Mouse (Mus musculus) liver (tissue): ENCODE measurements around the gene Lrg1.
"Not testable (repeated sequence)": the region's sequence is repeated elsewhere in the genome, so short reads cannot be mapped to it uniquely, and the experiment has no call there.

Experiments
- DNase-seq: peaks from one replicate; pipeline ENCODE4 v3.0.0-alpha.2; 2020; ENCODE audit warnings: mixed read lengths

The Lrg1 gene

GRCm38 (mm10) chr17:56108334-56109044 is 13.3 kb downstream of the Lrg1 start:
- DNase-seq, result no peak

DNA sequence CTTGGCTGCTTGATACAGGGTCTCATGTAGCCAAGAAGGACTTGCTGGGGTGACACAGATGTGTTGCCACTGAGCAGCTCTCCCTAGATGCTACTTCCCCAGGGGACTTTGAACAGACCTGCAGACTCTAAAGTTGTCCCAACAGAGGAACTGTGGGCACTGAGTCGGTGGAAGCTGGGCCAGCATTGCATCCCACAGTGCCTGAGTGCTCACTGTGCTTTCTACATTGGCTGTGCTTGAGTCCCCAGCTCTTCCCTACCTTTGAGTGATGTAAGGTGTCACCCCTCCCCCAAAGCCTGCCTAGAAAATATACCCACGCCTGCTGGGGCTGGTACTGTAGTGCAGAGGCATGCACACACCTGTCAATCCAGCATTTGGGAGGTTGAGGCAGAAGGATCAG is 14.1 kb downstream of the Lrg1 start:
- DNase-seq, result no peak

- no peak for DNase-seq
Measured at GRCm38 (mm10) chr17:56106981-56107380, 14.8 kb downstream of the Lrg1 start.

- DNase-seq, result not testable (repeated sequence)
Measured at GRCm38 (mm10) chr17:56106436-56106835, 15.4 kb downstream of the Lrg1 start.

DNA sequence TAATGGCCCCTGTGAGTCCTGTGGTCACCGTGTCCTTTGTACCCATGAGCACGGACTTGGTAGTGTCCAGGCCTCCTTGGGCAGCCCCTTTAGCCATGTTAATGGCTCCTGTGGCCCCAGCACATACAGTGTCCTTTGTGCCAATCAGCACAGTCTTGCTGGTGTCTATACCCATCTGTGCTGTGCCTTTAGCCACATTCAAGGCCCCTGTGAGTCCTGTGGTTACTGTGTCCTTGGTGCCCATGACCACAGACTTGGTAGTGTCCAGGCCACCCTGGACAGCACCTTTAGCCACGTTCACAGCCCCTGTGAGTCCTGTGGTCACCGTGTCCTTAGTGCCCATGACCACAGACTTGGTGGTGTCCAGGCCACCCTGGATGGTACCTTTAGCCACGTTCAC is 17.0 kb downstream of the Lrg1 start:
- DNase-seq, result not testable (repeated sequence)

- no peak for DNase-seq
Measured at GRCm38 (mm10) chr17:56103465-56104285, 18.1 kb downstream of the Lrg1 start.

DNA sequence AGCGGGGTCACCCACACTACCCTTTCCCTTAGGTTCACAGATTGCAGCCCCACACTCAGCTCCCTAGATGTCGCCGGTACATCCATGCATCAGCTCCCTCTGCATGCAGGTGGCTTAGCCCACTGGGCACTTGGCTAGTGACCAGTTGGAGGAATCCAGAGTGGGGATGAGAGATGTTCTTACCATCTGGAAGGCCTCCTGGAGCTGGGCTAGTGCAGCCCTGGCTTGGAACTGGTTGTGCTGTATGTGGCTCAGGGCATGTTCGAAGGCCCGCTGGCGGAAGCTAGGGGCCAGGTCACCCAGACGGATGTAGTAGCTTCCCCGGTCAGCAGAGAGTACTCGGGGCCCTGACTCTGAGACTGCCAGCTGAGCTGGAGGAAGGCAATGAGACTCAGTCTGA is 18.9 kb downstream of the Lrg1 start:
- no peak for DNase-seq

DNA sequence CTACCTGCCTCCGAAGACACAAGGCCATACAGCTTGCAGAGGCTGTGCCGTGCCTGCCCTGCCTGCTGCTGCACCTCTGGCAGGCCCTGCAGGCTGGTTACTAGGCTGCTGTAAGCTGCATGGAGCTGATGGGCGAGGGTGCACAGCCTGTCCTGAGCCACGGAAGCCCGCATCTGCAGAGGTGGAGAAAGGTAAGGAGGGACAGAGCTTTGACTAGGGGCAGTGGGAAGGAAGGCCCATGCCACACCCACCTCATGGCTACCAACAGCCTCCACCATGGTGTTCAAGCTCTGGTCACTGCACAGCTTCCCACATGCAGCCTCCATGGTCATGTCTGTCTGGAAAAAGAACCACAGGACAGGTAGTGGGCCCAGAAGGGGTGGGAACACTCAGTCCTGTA is 19.6 kb downstream of the Lrg1 start:
- no peak for DNase-seq

DNA sequence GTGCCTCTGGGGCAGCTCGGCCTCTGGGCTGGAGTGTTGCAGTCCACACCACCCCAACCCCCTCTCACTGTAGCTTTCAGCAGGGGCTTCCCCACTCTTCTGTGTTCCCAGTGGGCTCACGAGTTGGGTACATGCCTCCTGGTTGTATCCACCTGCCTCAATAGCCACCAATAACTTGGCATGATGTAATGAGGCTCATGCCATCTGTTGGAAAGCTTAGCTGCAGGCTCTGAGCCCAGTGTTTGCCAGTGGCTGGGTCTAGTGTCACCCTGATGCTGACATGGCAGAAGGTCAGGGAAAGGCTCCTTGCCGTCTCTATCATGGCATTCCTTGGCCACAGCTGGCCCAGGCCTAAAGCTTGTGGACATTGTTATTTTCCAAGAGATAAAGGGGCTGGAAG is 21.0 kb downstream of the Lrg1 start:
- DNase-seq, result no peak

DNA sequence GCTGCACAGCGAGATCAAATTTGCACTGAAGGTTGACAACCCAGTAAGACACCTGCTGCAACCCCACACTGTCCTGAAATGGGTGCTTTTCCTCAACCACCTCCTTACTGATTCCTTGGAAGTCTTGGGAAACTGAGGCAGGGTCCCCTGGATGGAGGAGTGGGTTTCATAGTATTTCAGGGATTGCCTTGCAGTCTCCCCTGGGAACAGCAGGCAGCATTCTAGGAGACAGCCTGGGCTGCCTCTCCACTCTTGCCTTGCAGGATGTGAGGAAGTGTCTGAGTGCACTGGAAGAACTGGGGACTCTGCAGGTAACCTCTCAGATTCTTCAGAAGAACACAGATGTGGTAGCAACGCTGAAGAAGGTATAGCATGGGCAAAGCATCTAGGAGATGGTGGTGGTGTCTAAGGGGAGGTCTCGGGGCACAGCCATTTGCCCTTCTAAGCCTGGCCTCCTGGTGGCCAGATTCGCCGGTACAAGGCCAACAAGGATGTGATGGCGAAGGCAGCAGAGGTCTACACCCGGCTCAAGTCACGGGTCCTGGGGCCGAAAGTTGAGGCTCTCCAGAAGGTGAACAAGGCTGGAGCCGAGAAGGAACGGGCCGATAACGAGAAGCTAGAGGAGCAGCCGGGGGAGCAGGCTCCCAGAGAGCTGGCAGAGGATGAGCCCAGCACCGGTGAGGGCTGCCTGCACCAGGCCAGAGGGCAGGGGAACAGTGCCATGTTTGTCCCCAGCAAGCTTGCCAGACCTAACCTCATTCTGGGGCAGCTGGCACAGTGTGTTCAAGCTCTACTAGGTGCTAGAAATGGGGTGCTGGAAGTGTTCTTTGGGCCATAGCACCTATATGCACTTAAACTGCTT is 22.9 kb downstream of the Lrg1 start:
- DNase-seq, result no peak

GRCm38 (mm10) chr17:56098180-56098579 is 23.6 kb downstream of the Lrg1 start:
- DNase-seq, result no peak

GRCm38 (mm10) chr17:56096883-56097282 is 24.9 kb downstream of the Lrg1 start:
- DNase-seq, result no peak

DNA sequence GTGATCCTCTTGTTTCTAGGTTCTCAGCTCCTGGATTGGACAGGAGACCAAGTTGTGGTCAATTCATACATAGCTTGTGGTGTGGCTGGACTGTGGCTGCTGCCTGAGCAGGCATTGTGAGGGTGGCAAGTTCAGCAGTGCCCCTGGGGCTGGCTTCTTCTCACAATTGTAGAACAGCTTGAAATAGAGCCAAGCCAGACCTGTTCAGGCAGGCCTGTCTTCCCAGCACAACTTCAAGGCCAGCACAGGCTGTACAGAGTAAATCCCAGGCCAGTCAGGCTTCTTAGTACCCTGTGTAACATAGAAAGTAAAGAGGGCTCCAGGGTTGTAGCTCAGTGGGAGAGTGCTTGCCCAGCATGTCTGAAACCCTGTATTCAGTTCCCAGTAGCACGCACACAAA is 29.0 kb downstream of the Lrg1 start:
- no peak for DNase-seq

DNA sequence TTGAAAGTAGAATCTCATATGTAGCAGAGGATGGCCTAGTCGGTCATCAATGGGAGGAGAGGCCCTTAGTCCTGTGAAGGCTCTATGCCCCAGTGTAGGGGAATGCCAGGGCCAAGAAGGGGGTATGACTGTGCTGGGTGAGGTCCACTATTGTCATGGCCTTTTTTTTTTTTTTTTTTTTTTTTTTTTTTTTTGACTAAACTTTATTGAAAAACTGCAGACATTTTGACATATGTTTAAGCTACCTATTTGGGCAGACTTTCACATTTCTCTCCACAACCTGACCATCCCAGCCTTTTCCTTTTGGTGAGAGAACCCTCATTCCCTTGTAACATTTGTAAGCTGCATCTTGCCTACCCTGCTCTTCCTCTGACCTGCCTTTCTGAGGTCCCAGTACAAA is 29.5 kb downstream of the Lrg1 start:
- DNase-seq, result no peak

GRCm38 (mm10) chr17:56080781-56081585 is 40.8 kb downstream of the Lrg1 start:
- peak; percentile 42 for DNase-seq

DNA sequence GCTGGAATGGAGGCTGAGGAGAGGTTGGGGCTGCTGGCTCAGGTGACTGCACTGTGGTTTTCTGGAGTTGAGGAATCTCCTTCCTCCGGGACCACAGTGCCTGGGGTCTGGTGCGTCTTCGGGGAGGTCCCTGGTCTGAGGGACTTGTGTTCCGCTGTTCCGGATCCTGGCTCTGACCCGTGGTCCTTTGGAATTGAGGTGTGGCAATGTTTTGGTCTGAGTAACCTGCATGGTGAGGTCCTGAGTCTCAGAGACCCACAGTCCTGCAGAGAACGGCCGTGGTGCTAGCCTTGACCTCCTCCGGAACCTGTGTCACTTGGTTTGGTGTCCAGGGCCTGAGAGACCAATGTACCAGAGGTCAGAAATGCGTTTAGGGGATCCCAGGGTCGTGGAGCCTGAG is 41.9 kb downstream of the Lrg1 start:
- DNase-seq, result no peak

- DNase-seq, result peak; percentile 100
Measured at GRCm38 (mm10) chr17:56078880-56079795, 42.7 kb downstream of the Lrg1 start, which contains the start of gene Hdgfl2. Gene Hdgfl2 (plus strand): TSS chr17:56079634.

- DNase-seq, result not testable (repeated sequence)
Measured at GRCm38 (mm10) chr17:56078361-56078760, 43.4 kb downstream of the Lrg1 start.

DNA sequence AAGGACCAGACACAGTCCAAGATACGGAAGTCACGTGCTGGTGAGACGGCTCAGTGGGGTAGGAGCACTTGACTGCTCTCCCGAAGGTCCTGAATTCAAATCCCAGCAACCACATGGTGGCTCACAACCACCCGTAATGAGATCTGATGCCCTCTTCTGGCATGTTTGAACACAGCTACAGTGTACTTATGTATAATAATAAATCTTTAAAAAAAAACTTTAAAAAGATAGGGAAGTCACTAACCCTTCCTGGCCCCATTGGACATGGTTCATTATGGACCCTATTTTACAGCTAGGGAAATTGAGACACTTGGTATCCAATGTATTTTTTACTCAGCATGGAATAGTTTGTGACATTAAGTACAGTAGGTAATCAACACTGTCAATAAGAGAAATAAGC is 44.3 kb downstream of the Lrg1 start:
- no peak for DNase-seq

GRCm38 (mm10) chr17:56074827-56075208 is 47.0 kb downstream of the Lrg1 start, which contains the start of gene Ubxn6:
Gene Ubxn6 (minus strand): TSS chr17:56075028.
- DNase-seq, result peak; percentile 95
